Mouse (Mus musculus) embryonic facial prominence, embryonic 12.5 days (tissue): Measurements from ENCODE around the gene Rap1gap2. TPM values are rescaled to one million over a fixed set of nuclear protein-coding genes. Genes with fewer than 3 reads are reported as not detected.

Source experiments
- ATAC-seq: fragments of 200-750 bp; cut with Nextera tagmentation; 2 replicates; pipeline ENCODE4 v1.8.0; 2017; ENCODE audit not compliant: insufficient number of reproducible peaks, insufficient read depth, low FRiP score, low TSS enrichment
- H3K27ac ChIP-seq: fragments of 300-500 bp; sonication (generic); 2 replicates; pipeline ENCODE4 v1.5.1; 2016; ENCODE audit warnings: mild to moderate bottlenecking
- H3K27me3 ChIP-seq: fragments of 300-500 bp; sonication (generic); 2 replicates; pipeline ENCODE4 v1.6.1; 2016; ENCODE audit warnings: mild to moderate bottlenecking, moderate library complexity
- H3K36me3 ChIP-seq: fragments of 300-500 bp; sonication (generic); 2 replicates; pipeline ENCODE4 v1.6.1; 2016; ENCODE audit warnings: mild to moderate bottlenecking
- H3K4me1 ChIP-seq: fragments of 300-500 bp; sonication (generic); 2 replicates; pipeline ENCODE4 v1.6.1; 2016
- H3K4me2 ChIP-seq: fragments of 300-500 bp; sonication (generic); replicated peaks from 2 replicates; pipeline ENCODE4 v1.6.1; 2016; ENCODE audit warnings: mild to moderate bottlenecking, moderate library complexity
- H3K4me3 ChIP-seq: fragments of 300-500 bp; sonication (generic); 2 replicates; pipeline ENCODE4 v1.5.1; 2016; ENCODE audit warnings: mild to moderate bottlenecking
- H3K9ac ChIP-seq: fragments of 300-500 bp; sonication (generic); 2 replicates; pipeline ENCODE4 v1.6.1; 2016; ENCODE audit warnings: mild to moderate bottlenecking, moderate library complexity
- H3K9me3 ChIP-seq: fragments of 300-500 bp; sonication (generic); 2 replicates; pipeline ENCODE4 v1.6.1; 2016; ENCODE audit warnings: mild to moderate bottlenecking, moderate library complexity
- WGBS: fragments of 180-500 bp; shearing (Covaris S2); methylation state at CpG from one replicate; pipeline ENCODE4 v1.1.7; 2016; 5-methylcytosine and 5-hydroxymethylcytosine counted together
- polyA plus RNA-seq: library from polyadenylated mRNA; unstranded; fragments of >200 nt; fragmentation: Nextera tagmentation; extraction: Ambion mirVana; gene quantifications from 2 replicates; pipeline ENCODE4 v1.2.1, GENCODE M21; 2016

The Rap1gap2 gene
- polyA plus RNA-seq, 1 experiment from 2014 or later = 3.6 TPM

GRCm38 (mm10) chr11:74387203-74387602, 223.5 kb downstream of the Rap1gap2 start:
- Histone ChIP-seq H3K27ac (no peak overlapping the region), H3K4me3 (no peak overlapping the region), H3K27me3 (0 out of 2 replicates have a peak, but pooled peaks cover 3% of the 10 kb centered on the region), H3K9me3 (no peaks in the 10 kb centered on the region), H3K4me2 (no peak overlapping the region), H3K4me1 (peaks cover 7% of the 10 kb centered on the region; the same call in 1 of the 2 replicates), H3K36me3 (no peaks in the 10 kb centered on the region), H3K9ac (no peak overlapping the region)
- no peak for ATAC-seq
- 72% methylated on average over 5 of the region's 5 CpGs for WGBS

- H3K4me1 ChIP-seq = peaks cover 7% of the 10 kb centered on the region; the same call in 1 of the 2 replicates
- H3K27me3 ChIP-seq = no peaks in the 10 kb centered on the region
- no peak for ATAC-seq
- no peaks in the 10 kb centered on the region for H3K36me3 ChIP-seq
- 50% methylated on average over 9 of the region's 9 CpGs for WGBS
- no peaks in the 10 kb centered on the region for H3K9me3 ChIP-seq
- no peak overlapping the region for H3K4me3 ChIP-seq
- H3K4me2 ChIP-seq = no peak overlapping the region
- no peak overlapping the region for H3K27ac ChIP-seq
- H3K9ac ChIP-seq = no peak overlapping the region
Measured at GRCm38 (mm10) chr11:74385674-74386073, 225.0 kb downstream of the Rap1gap2 start.

GRCm38 (mm10) chr11:74379166-74379873, 231.4 kb downstream of the Rap1gap2 start:
- Histone ChIP-seq H3K27me3 (no peaks in the 10 kb centered on the region), H3K4me3 (no peak overlapping the region), H3K9ac (no peak overlapping the region), H3K27ac (no peak overlapping the region), H3K9me3 (no peaks in the 10 kb centered on the region), H3K36me3 (no peaks in the 10 kb centered on the region), H3K4me2 (no peak overlapping the region), H3K4me1 (no peaks in the 10 kb centered on the region)
- WGBS = 58% methylated on average over 4 of the region's 4 CpGs
- ATAC-seq = no peak

- Histone ChIP-seq H3K27me3 (no peaks in the 10 kb centered on the region), H3K4me2 (no peak overlapping the region), H3K27ac (no peak overlapping the region), H3K9ac (no peak overlapping the region), H3K9me3 (no peaks in the 10 kb centered on the region), H3K4me3 (no peak overlapping the region), H3K4me1 (no peaks in the 10 kb centered on the region), H3K36me3 (no peaks in the 10 kb centered on the region)
- WGBS = 53% methylated on average over 3 of the region's 3 CpGs
- no peak for ATAC-seq
Measured at GRCm38 (mm10) chr11:74376847-74377246, 233.9 kb downstream of the Rap1gap2 start.

- peaks cover 5% of the 10 kb centered on the region; the same call in 1 of the 2 replicates for H3K27me3 ChIP-seq
- 12% methylated on average over 22 of the region's 22 CpGs for WGBS
- H3K27ac ChIP-seq = no peak overlapping the region
- no peaks in the 10 kb centered on the region for H3K9me3 ChIP-seq
- no peaks in the 10 kb centered on the region for H3K4me1 ChIP-seq
- no peaks in the 10 kb centered on the region for H3K36me3 ChIP-seq
- ATAC-seq = no peak
- H3K4me3 ChIP-seq = no peak overlapping the region
- no peak overlapping the region for H3K4me2 ChIP-seq
- no peak overlapping the region for H3K9ac ChIP-seq
Measured at GRCm38 (mm10) chr11:74371393-74372100, 239.2 kb downstream of the Rap1gap2 start.

GRCm38 (mm10) chr11:74361769-74362168, 248.9 kb downstream of the Rap1gap2 start, which contains the start of gene Olfr412:
Gene Olfr412 (plus strand): TSS chr11:74362069.
- H3K9ac ChIP-seq = no peak within 1 kb of the TSS
- no peaks in the 10 kb centered on the region for H3K27me3 ChIP-seq
- no peak within 1 kb of the TSS for H3K4me2 ChIP-seq
- no peak within 1 kb of the TSS for H3K27ac ChIP-seq
- 80% methylated on average over 1 of the region's 1 CpGs for WGBS
- no peak within 1 kb of the TSS for H3K4me3 ChIP-seq
- H3K4me1 ChIP-seq = no peaks in the 10 kb centered on the region
- no peaks in the 10 kb centered on the region for H3K9me3 ChIP-seq
- H3K36me3 ChIP-seq = no peaks in the 10 kb centered on the region
- ATAC-seq = no peak

- Histone ChIP-seq H3K9ac (no peak within 1 kb of the TSS), H3K27me3 (no peaks in the 10 kb centered on the region), H3K27ac (no peak within 1 kb of the TSS), H3K4me3 (no peak within 1 kb of the TSS), H3K9me3 (no peaks in the 10 kb centered on the region), H3K4me2 (no peak within 1 kb of the TSS), H3K36me3 (no peaks in the 10 kb centered on the region), H3K4me1 (no peaks in the 10 kb centered on the region)
- WGBS = 83% methylated on average over 3 of the region's 3 CpGs
- ATAC-seq = no peak
Measured at GRCm38 (mm10) chr11:74352550-74352949, 258.2 kb downstream of the Rap1gap2 start, which contains the start of gene Olfr411. Gene Olfr411 (minus strand): TSS chr11:74352650.

GRCm38 (mm10) chr11:74337931-74338330, 272.8 kb downstream of the Rap1gap2 start, which contains the start of gene Olfr410:
Gene Olfr410 (minus strand): TSS chr11:74338031.
- Histone ChIP-seq H3K4me1 (no peaks in the 10 kb centered on the region), H3K4me3 (no peak within 1 kb of the TSS), H3K9me3 (no peaks in the 10 kb centered on the region), H3K27ac (no peak within 1 kb of the TSS), H3K9ac (no peak within 1 kb of the TSS), H3K27me3 (no peaks in the 10 kb centered on the region), H3K36me3 (no peaks in the 10 kb centered on the region), H3K4me2 (no peak within 1 kb of the TSS)
- WGBS = 82% methylated on average over 6 of the region's 6 CpGs
- ATAC-seq = no peak

Other genes with a start within 250 kb of the Rap1gap2 start
- not detected in 2 replicates for gene Olfr412, start 248.8 kb downstream of the Rap1gap2 start, polyA plus RNA-seq
- gene Ccdc92b, start 8.7 kb upstream of the Rap1gap2 start, polyA plus RNA-seq = 1.4 and 2.0 TPM in 2 replicates
- 23.8 and 24.4 TPM in 2 replicates for gene Cluh, start 38.6 kb upstream of the Rap1gap2 start, polyA plus RNA-seq
- gene Pafah1b1, start 113.8 kb upstream of the Rap1gap2 start, polyA plus RNA-seq = 61.8 and 64.1 TPM in 2 replicates
- 60.6 and 62.2 TPM in 2 replicates for gene Mettl16, start 159.9 kb upstream of the Rap1gap2 start, polyA plus RNA-seq
- gene Mnt, start 220.0 kb upstream of the Rap1gap2 start, polyA plus RNA-seq = 6.4 TPM in 2 replicates